Mouse (Mus musculus): ENCODE data around the gene Uba2. TPM values are rescaled to one million over a fixed set of nuclear protein-coding genes. Genes with fewer than 3 reads are reported as not detected.
"Not testable (repeated sequence)": the region's sequence is repeated elsewhere in the genome, so short reads cannot be mapped to it uniquely, and the experiment has no call there.

The Uba2 gene
- polyA plus RNA-seq, 2 experiments from 2014 or later: 79.0 to 92.8 TPM

- ATAC-seq: no peak
Measured at GRCm38 (mm10) chr7:34166850-34167249, 2.5 kb downstream of the Uba2 start.

- ATAC-seq: no peak
Measured at GRCm38 (mm10) chr7:34165999-34166398, 3.4 kb downstream of the Uba2 start.

GRCm38 (mm10) chr7:34164671-34165070 is 4.7 kb downstream of the Uba2 start:
- ATAC-seq: no peak

- ATAC-seq: no peak
Measured at GRCm38 (mm10) chr7:34159167-34159566, 10.2 kb downstream of the Uba2 start.

- ATAC-seq: no peak
Measured at GRCm38 (mm10) chr7:34157994-34158393, 11.4 kb downstream of the Uba2 start.

- no peak for ATAC-seq
Measured at GRCm38 (mm10) chr7:34147193-34147592, 22.2 kb downstream of the Uba2 start.

- ATAC-seq: no peak
Measured at GRCm38 (mm10) chr7:34141123-34141522, 28.3 kb downstream of the Uba2 start.

GRCm38 (mm10) chr7:34139493-34139892 is 29.9 kb downstream of the Uba2 start:
- no peak for ATAC-seq

GRCm38 (mm10) chr7:34134336-34134735 is 35.1 kb downstream of the Uba2 start:
- no peak for ATAC-seq

- no peak for ATAC-seq
Measured at GRCm38 (mm10) chr7:34133117-34133762, 36.2 kb downstream of the Uba2 start, which contains the start of gene Wtip. Wtip (minus strand) TSS chr7:34133268.

GRCm38 (mm10) chr7:34132355-34133079 is 36.9 kb downstream of the Uba2 start:
- no peak for ATAC-seq

GRCm38 (mm10) chr7:34131959-34132354 is 37.4 kb downstream of the Uba2 start:
- no peak for ATAC-seq

- ATAC-seq: no peak
Measured at GRCm38 (mm10) chr7:34131118-34131517, 38.3 kb downstream of the Uba2 start.

- ATAC-seq: no peak
Measured at GRCm38 (mm10) chr7:34126291-34126690, 43.1 kb downstream of the Uba2 start.

- ATAC-seq: no peak
Measured at GRCm38 (mm10) chr7:34125346-34125745, 44.1 kb downstream of the Uba2 start.

- no peak for ATAC-seq
Measured at GRCm38 (mm10) chr7:34122987-34123720, 46.2 kb downstream of the Uba2 start.

- not testable (repeated sequence) for ATAC-seq
Measured at GRCm38 (mm10) chr7:34120636-34121035, 48.8 kb downstream of the Uba2 start.

GRCm38 (mm10) chr7:34116601-34117000 is 52.8 kb downstream of the Uba2 start:
- ATAC-seq: no peak

- no peak for ATAC-seq
Measured at GRCm38 (mm10) chr7:34109190-34109589, 60.2 kb downstream of the Uba2 start.

- no peak for ATAC-seq
Measured at GRCm38 (mm10) chr7:34101276-34101675, 68.1 kb downstream of the Uba2 start.

- no peak for ATAC-seq
Measured at GRCm38 (mm10) chr7:34100002-34100401, 69.4 kb downstream of the Uba2 start.

GRCm38 (mm10) chr7:34094911-34095481 is 74.4 kb downstream of the Uba2 start, which contains the start of gene Scgb1b30:
Scgb1b30 (plus strand) TSS chr7:34095431.
- no peak for ATAC-seq
